Mouse (Mus musculus) layer of hippocampus, adult 6 months (tissue): Measurements from ENCODE around the gene A630095E13Rik. TPM values are rescaled to one million over a fixed set of nuclear protein-coding genes. Genes with fewer than 3 reads are reported as not detected.

Source experiments
- long read RNA-seq, 2 experiments: library from polyadenylated mRNA; unstranded; transcript quantifications; one replicate each; pipeline ENCODE4 v2.0.0; 2019 to 2020
- polyA plus RNA-seq: library from polyadenylated mRNA; unstranded; fragments of <200 nt; fragmentation: Nextera tagmentation; gene quantifications from 2 replicates; pipeline ENCODE4 v1.2.3, GENCODE M21; 2021

A630095E13Rik gene
- polyA plus RNA-seq = not detected in 2 replicates
- long read RNA-seq, experiment 1 = 0 reads
- long read RNA-seq, experiment 2 = 0 reads

DNA sequence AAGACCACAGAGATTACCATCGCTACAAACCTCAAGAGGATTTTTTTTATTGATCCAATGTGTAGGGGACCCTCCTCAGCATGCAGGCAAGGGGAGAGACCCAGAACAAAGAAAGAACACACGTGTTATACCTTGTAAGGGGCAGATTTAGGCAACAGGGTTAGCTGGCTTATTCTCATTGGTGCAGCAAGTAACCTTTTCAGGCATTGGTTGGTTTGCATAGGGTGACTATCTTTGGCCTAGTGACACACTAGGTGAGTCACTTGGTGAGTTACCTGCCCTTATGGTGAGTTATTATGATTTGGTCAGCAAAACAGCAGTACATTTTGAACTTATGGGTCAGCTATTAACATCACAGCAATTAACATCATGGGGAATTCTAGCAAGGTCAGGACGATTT, at the start of gene A630095E13Rik:
A630095E13Rik (minus strand) TSS at position 101 of the 400 bp plus-strand sequence.

DNA sequence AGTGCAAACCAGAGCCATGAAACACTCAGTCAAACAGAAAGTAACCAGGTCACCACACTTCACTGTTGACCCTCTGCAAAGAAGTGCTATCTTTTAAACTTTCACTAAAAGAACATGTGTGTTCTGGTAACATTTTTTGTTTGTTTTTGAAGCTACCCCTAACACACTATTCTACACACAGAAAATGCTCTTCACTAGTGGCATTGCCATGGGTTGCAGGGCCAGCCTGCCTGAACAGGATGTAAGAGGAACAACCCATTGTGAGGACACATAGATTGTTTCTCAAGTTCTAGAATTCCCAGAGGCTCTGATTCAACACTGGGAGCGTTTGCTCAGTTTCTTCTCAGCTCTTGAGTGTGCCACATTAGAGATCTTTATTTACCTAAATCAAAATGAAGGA, 49.7 kb upstream of the A630095E13Rik start, which contains the start of gene Acrv1:
Acrv1 (plus strand) TSS at position 301 of the 400 bp plus-strand sequence.

Other genes starting within 250 kb of the A630095E13Rik start
- gene Gm7257, start 211.5 kb downstream of the A630095E13Rik start, polyA plus RNA-seq = not detected in 2 replicates
- gene Gm9513, start 167.7 kb downstream of the A630095E13Rik start, polyA plus RNA-seq = not detected in 2 replicates
- gene Gm5615, start 101.4 kb downstream of the A630095E13Rik start, polyA plus RNA-seq = not detected in 2 replicates
- not detected in 2 replicates for gene Gm17689, start 60.7 kb downstream of the A630095E13Rik start, polyA plus RNA-seq
- not detected in 2 replicates for gene Acrv1, start 49.8 kb upstream of the A630095E13Rik start, polyA plus RNA-seq
- 1.1 and 1.6 TPM in 2 replicates for gene Chek1, start 83.7 kb upstream of the A630095E13Rik start, polyA plus RNA-seq
- 67.4 and 80.9 TPM in 2 replicates for gene Stt3a, start 124.3 kb upstream of the A630095E13Rik start, polyA plus RNA-seq
- 11.2 and 12.2 TPM in 2 replicates for gene Ei24, start 154.0 kb upstream of the A630095E13Rik start, polyA plus RNA-seq
- 474 and 503 TPM in 2 replicates for gene Fez1, start 178.5 kb upstream of the A630095E13Rik start, polyA plus RNA-seq